Mouse (Mus musculus) retina, postnatal 1 day (tissue): Measurements from ENCODE around the gene Mthfd1l.
"Not testable (repeated sequence)": the region's sequence is repeated elsewhere in the genome, so short reads cannot be mapped to it uniquely, and the experiment has no call there.

ENCODE experiments used
- DNase-seq: peaks from one replicate; pipeline ENCODE4 v3.0.0-alpha.2; 2012

Gene Mthfd1l

DNA sequence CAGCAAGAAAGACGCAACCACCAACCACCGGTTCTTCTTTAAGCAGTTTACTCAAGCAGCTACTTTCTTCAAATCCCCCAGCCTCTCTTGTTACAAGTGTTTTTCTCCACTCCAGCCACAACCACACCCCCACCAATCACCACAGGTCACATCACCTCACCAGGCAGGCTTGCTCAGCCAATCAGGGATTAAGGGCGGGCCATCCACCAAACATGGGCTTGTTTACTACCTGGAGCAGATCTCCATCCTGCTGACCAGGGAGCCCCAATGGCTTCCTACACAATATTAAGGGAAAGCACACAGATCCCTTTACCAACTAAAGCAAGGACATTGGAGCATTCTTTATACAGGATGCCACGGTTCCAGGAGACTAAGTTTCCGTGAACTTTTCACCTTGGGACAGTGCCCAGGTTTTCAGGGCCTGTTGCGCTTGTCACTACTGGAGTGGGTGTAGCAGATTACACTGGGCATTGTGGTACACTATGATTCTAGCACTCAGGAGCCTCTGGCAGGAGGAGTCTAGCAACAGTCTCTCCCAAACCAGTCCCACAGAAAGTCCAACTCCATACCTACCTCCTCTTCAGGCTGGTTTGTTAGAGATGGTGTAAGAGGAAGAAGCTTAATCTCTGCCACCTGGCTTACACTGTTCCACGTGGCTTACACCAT is 150.5 kb downstream of the Mthfd1l start:
- DNase-seq = not testable (repeated sequence)

DNA sequence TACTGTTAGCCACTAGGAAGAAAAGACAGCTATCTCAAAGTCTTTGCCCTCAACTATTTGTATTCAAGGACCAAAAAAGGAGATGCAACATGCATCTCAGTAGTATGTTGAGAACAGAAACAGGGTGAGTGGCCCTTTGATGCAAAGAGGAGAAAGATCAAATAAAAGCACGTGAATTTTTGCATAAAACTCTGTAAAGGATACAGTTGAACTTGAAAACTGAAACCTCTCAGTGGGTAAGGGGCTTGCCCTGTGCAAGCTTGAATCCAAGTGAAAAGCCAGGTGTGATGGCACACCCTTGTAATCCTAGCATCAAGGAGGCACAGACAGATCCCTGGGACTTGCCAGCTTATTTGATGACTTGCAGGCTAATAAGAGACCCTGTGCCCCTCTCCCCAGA is 151.2 kb downstream of the Mthfd1l start:
- DNase-seq = no peak

DNA sequence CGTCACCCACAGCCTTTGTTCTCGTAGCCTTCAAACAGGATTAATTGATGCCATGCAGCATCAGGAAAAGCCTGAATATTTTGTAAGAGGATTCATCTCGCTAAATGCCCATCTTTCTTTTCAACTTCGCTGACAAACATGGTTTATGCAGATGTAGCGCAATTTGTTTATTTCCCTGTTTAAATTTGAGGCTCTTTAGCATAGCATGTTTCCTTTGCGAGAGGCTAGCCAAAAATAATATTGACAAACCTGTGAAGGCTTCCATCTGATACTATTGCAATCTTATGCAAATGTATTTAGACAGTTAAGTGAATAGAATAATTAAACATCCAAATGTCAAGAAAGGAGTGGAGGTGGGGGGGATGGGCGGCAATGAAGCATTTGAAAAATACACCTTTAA is 152.3 kb downstream of the Mthfd1l start:
- no peak for DNase-seq

DNA sequence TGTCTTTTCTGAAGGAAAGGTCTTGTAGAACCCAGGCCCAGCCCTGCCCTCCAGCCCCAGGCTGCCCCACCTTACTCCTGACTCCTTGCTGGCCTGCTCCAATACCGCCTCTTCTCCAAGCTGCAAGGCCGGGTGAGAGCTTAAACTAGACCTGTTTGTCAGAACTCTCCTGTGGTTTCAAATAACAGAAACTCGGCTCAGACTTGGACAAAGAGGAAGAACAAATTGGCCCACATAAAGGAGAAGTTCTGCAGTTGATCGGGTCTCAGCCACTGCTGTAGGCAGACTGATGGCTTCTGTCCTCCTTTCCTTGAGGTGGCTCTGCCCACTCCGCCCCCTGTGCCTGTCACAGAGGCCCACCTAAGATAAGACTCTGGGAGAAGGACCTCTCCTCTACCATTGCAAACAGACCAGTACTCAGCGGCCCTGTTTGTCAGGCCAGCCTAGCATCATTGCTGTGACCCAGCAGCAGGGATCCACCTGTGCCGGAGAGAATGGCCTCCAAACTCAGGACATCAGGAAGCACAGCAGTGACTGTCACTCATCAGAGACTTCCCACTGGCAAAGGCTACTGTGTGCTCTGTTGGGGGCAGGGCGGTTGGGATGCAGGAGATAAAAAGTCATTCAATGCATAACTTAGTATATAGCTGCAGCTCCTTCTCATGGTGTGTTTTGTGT is 153.6 kb downstream of the Mthfd1l start:
- DNase-seq = no peak

DNA sequence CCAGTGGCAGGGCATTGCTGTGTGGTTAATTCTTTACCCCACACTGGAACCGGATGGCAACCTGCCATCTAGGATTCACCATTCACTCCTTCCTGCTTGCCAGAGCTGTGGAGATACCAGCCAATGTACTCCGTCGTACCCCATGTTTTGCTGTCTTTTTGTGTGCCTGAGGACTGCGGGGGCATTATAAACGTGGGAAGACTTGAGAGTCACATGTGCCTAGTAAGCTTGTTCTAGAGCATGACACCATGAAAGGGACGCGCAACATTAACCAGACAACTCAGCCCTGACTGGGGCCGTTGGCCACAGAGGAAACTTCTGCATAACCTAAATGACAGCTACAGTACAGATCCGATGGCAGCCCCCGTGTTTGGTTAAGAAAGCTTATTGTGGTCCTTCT is 155.5 kb downstream of the Mthfd1l start:
- DNase-seq = no peak

DNA sequence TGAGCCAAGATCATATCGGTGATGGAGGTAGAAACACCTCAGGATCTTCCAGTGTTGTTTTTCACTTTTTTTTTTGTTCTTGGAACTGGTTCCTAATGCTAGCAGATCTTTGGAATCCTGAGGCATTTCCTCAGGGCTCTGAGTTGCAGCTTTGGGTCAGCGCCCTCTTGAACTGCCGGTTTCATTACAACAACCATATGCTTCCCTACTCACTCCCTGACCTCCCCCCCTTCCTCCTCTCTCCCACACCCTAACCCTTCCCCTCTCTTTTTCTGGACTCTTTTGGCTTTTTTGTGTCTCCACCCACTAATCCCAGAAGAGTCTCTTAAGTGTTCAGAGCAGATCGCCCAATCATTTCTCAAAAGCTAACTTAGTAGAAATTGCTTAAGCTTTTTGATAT is 156.0 kb downstream of the Mthfd1l start:
- no peak for DNase-seq

DNA sequence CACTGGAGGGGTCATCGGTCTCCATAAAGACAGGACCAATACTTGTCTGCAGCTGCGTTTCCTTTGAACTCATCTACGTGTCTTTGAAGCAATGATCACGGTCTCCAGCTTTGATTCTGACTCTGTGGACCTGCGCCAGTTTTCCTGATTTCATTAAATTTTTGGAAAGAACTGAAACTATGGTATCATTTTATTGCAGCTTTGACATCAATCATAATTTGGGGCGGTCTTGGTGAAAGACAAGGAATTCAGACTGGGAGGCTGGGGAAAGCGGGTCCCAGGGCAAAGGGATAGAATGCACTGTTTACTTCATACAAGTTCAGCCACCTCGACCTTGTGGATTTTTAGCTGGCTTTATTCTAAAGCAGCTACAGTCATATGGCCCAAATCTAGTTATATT is 156.5 kb downstream of the Mthfd1l start:
- no peak for DNase-seq

DNA sequence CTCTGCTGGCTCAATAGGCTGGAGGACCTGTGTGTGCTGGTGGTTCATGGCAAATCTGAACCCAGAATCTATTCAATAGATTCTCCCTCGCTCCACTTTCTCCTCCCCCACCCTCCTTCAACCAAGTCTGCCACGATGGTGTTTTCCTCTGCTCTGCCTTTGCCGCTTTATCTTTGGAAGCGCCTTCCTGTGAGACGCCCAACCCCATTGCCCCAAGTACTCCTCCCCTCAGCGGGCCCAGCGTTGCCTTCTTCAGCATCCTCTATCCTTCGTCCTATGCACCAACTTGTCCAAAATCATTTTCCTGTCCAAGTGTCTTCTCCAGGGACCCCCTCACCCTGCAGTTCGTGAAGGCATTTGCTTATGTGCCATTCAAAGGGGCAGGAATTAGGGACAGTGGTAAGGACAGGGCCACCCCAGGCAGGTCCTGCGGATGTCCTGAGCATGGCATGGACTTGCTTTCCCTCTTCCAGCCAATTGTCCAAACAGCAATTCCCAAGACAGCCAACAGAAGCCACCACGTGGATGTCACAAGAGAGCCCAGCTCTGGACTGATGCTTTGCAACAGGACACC is 157.2 kb downstream of the Mthfd1l start:
- DNase-seq = no peak

DNA sequence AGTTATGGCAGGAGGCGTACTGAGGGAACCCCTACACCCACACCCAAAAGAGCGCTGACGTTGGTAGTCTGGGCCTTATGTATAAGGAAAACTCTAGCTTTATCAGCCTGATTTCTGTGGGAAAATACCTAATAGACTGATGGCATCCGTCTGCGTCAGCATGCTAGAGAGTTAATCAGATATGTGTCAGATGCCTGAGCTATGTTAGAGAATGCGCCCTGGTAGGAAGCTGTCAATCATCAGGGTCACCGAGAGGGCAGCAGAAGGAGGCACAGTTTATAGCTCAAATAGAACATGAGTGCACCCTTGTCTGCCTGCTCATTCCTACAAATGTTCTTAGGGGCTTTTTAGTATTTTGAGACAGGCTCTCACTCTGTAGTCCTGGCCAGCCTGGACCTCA is 159.8 kb downstream of the Mthfd1l start:
- peak; percentile 32 for DNase-seq

DNA sequence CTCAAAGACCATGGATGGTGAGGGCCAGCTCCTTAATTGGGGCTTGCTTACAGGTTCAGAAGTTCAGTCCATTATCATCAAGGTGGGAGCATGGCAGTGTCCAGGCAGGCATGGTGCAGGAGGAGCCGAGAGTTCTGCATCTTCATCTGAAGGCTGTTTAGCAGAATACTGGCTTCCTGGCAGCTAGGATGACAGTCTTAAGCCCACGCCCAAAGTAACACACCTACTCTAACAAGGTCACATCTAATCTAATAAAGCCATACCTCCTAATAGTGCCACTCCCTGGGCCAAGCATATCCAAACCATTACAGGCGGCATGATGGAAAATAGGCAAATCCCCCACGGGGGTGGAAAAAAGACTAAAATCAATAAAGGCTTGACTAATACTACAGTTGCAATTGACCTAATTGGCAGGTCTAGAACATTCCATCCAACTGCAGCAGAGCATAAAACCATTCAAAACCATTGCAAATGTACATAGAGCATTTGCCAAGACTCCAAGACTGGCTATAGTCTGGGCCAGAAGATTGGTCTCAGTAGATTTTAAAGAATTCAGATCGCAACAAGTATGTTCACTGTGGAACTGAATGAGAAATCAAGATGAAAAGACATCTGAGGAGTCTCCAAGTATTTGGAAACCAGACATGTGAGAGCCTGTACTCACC is 162.3 kb downstream of the Mthfd1l start:
- no peak for DNase-seq

DNA sequence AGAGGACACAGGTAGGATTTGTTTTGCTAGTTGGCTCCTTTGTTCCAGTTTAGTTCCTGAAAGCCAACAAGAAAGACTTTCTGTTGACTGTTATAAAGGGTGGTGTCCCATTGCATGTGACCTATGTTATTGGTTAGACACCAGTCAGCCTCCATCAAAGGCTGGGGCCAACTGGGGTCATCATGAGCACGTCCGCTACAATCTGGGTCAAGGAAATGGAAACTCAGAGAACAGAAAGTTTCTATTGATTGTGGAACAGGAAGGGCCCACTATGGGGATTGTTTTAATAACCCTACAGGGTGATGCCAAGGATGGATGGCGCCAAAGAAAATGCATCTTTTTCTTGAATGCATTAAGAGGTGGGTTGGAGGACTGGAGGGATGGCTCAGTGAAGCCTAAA is 166.6 kb downstream of the Mthfd1l start:
- DNase-seq = no peak

DNA sequence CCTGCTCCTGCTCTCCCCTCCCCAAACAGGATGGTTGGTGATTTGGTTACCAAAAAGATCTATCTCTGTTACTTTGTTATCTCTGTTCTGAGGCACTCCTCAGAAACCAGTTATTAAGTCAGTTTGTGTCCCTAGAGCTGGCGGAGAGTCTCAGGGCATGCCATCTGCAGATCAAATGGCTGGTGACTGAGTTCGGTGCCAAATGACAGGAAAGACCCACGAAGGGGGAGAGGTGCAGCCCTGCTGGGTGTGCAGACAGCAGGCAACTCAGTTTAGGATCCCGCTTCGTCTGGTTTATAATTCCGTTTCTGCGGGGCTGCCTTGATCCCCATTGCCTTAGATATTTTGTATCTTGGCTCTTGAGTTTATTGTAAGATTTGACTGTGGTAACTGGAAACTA is 168.8 kb downstream of the Mthfd1l start:
- DNase-seq = no peak

DNA sequence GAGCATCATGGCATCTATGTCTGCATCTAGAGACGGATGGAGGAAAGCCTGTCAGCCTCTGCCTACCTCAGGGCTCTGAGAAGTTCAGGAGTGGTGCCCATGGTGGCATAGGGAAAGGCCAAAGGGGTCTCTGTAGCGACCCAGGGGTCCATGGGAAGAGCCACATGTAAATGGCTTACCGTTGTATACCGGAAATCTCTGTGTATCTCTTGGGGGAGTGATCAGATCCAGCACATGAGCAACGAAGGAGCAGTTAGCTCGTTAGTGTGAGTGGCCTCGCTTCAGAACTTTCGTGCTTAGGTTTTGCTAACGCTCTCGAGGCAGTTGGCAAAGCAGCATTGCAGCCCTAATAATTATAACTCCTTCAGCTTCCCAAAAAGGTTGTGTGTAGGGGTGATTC is 169.9 kb downstream of the Mthfd1l start:
- DNase-seq = no peak

DNA sequence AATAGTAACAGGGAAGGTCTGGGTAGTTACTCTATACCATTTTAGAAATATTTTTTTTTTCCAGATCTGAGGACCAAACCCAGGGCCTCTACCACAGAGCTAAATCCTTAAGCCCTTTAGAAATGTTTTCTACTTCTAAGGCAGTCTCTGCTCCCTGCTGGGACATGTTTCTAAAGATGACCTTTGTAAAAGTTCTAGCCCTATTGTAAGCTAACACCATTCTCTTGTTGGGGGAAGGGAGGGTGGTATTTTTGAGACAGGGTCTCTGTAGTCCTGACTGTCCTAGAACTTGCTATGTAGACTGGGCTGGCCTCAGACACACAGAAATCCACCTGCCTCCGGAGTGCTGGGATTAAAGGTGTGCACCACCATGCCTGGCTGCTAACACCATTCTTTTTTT is 170.5 kb downstream of the Mthfd1l start:
- no peak for DNase-seq

DNA sequence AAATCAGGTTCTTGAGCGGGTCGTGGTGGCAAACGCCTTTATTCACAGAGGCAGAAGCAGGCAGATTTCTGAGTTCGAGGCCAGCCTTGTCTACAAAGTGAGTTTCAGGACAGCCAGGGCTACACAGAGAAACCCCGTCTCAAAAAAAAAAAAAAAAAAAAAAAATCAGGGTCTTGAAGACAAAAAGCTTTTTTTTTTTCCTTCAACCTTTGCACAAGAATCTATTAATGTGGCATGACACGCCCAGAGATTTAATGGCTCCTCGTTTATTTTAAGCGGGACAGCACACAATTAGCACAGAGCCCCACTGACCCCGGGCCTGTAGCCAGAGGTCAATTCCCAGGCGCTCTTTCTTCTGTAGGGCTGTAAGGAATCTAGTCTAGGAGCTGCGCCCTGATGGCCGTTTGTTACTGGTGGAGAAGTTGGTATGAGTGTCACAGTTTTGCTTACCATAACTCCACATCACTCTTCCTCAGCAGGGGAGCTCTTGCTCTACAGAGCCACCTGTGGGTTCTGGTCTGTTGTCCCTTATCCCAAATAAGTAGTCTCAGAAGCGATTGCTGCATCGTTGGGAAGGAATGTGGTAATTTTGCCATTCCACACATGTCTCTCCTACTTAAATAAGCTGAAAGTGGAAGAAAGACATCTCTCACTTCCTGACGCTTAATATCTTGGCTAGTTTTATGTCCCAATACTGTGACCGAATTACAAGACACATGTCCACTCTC is 172.3 kb downstream of the Mthfd1l start:
- DNase-seq = peak; percentile 44

DNA sequence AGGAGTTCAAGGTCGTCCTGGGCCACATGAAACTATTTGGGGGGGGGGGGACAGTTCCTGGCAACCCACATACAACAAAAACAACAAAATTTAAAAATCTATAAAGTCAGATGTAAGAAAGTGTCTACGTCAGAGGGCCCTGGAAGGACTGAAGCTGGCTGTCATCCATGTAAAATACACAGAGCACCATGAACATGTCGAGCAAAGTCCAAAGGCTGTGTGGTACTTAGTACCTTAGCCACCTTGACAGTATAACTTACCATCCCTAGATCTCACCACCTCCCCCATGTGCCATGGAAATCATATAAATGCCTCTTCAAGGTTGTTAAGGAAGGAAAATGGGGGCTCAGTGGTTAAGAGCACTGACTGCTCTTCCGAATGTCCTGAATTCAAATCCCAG is 174.0 kb downstream of the Mthfd1l start:
- DNase-seq = no peak

DNA sequence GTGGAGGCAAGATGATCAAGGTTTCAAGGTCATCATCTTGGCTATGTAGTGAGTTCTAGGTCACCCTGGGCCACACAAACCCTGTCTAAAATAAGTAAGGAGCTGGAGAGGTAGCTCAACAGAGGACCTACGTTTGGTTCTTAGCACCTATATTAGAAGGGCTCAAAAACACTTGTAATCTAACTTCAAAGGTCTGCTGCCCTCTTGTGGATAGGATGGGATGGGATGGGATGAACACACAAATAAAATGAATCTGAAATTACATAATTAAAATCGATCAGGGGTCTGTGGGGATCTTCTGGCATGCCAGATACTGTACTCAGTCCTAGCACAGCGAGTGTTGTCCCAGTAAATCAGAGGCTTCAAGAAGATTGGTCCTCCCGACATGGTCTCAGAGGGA is 178.2 kb downstream of the Mthfd1l start:
- DNase-seq = no peak

DNA sequence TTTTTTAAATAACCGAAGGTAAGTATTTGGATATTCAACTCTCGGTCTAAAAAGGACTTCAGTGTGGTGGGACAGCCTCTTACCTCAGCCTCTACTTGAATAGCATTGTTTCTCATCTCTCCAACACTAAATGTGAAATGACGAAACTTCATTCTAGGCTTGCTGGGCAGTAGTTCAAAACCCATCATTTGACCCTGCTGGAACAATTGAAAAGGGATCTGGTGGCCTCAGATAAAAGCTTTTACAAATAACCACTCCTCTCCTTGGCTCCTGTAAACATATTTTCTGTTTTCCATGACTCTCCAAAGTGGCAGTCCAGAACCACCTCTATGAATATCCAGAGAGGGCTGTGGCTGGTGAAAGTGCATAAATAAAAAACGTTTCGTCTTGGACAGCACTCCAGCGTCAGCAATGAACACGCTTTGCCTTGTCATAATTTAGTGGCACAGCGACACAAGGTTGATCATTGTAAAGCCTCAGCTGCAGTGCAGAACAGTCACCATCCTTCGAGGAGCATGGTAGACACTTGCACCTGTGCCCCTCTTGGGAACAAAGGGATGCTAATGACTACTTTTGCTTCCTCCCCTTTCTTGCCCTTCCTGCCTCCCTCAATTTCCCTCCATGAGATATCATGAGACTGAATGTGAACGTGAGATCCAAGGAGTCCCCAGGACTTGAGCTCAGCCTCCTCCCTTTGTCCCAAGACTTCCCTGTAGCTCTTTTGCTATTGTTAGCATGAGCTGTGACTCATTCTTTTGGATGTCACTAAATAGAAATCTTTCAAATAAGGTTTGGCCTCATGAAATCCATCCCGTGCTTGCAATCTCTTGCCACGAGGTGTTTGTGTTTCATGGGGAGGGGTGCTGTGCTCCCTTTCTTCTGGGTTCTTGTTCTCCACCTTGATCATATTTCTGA is 179.2 kb downstream of the Mthfd1l start:
- DNase-seq = no peak

DNA sequence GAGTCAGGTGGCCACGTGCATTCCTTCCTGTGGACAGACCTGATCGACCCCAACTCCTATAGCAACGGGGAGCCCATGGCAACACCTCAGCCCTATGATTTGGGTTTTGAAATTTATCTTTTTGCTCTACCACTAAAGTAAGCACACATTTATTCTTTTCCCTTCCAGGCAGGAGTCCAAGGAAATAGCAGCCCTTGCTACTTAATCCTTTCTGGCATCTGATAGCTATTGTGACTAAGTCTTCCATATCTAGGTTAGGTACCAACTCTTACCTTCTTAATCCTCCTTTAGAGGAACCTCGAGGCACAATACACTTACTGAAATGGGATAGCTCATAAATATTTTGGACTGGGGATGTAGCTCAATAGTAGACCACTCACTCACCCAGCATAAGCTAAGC is 180.1 kb downstream of the Mthfd1l start:
- DNase-seq = no peak

DNA sequence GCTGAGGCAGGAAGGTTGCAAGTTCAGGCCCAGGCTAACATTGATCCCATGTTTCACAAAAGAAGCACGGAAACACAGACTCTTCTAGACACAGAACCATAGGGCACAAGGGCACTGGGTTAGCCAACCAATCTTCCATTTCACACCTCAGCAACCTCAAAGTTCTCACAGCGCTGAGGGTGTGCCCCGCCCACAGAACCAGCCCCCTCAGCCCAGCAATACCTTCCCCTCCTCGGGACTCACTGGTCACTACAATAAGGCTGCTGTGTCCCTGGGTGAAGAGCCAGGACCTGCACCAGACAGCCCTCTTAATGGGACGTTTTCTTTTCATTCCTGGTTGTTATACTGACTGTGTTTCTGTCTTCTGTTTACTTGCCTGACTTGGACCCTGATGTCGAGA is 181.1 kb downstream of the Mthfd1l start:
- DNase-seq = no peak

DNA sequence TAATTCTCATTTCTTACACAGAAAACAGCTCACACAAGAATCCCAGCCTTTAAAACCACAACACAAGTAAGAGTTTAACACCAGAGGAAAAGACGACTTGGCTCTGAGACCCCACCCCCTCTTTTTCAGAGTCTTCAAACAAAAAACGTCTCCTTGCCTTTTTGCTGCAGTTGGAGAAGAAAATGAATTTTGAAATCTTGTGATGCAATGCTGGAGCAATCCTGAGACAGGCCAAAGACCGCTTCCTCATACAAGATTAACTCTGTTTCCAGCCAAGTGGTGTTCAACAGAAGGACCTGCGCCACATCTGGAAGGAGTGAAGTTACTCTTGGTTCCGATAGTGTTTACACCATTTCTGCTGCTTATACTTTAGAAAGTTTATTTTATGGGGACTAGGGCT is 182.6 kb downstream of the Mthfd1l start:
- DNase-seq = no peak

DNA sequence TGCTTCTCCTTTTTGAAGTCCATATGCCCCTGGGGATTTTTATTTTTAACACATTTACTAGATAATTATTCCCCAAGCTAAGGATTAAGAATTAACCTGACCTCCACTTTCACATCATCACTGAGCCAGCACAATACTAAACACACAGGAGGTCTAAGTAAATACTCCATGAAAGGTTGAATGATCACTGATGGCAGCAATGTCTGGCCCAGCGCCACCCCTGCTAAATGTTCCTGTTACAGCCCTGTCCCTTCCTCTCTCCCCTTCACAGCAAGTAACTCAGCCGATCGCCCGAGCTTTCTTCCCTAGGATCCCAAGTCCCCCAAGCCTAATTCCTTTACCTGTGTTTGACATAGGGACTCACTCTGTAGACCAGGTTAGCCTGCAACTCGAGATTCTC is 185.6 kb downstream of the Mthfd1l start:
- no peak for DNase-seq
